Comparison of ENCODE assay signal across 1 mouse cellular context in the genomic region with DNA sequence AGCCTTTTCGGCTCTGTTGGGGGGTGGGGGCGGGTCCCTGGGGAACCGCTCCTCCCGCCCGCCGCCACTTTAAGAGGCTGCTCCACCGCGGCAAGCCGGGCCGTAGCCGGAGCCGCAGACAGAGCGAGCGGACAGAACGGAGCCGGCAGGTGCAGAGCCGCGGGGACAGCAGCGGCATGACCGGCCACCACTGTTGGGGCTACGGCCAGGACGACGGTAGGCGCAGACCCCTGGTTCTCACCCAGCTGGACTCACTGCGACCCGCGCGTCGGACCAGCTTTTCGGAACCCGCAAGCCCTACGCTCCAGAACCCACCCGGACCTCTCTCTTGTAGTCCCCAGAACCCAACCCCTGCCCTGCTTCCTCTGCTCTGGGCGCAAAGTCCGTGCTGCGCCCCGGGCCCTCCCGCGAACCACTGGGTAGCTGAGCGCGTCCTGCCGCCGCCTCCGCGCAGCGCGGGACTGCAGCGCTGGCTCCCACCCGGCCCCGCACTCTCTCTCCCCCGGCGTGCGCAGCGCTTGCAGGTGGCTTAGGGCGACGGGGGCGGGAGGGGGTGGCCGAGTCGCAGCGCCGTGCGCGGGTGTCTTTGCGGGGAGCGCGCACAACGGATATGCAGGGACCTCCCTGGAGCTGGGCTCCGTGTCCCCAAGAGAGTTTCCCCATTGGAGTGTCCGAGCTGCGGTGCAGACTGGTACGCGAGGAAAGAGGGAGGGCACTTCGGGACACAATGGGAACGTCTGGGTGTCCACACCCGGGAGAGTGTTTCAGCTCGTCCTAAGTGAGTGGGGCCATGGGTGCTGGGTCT.
TF ChIP-seq lines count a peak whose summit lies in the region.

No protein-coding gene starts in this region.

TF ChIP-seq in ES-E14, 5 proteins besides CTCF, POLR2A, EP300 and RAD21 (continued from another document):
- TF ChIP-seq ZNF384 (IDR thresholded peaks at IDR 0.05; ENCODE audit: low read depth, low read length) (no peak), MAFK (IDR thresholded peaks at IDR 0.05; ENCODE audit: insufficient read depth, low read depth, low read length) (no peak)
